Mouse (Mus musculus): ENCODE measurements at regions not wholly inside any gene's neighbourhood (a gene's known extent, or its start where the extent isn't known, plus 50 kb on each side); places are given as distances from the start of the nearest gene placed in this dataset.

- Histone ChIP-seq H3K4me1 (ENCODE audit: control insufficient read depth in 1 of 2, insufficient read depth in 2 of 2, low read length in 2 of 2) (no peaks in the 10 kb centered on the region), H3K79me2 (ENCODE audit: control insufficient read depth, insufficient read depth, low read length, poor library complexity) (no peaks in the 10 kb centered on the region), H3K4me3 (ENCODE audit: control insufficient read depth in 1 of 2, insufficient read depth in 1 of 2, low read depth in 2 of 2, low read length in 2 of 2) (no peak overlapping the region), H3K27me3 (ENCODE audit: control insufficient read depth in 1 of 2, insufficient read depth in 2 of 2, low read length in 2 of 2) (no peaks in the 10 kb centered on the region), H3K9me3 (replicated peaks; ENCODE audit: insufficient read depth, low read length) (no peaks in the 10 kb centered on the region), H3K9ac (ENCODE audit: control insufficient read depth, low read depth, low read length, poor library complexity, severe bottlenecking) (no peak overlapping the region), H3K36me3 (ENCODE audit: control insufficient read depth in 1 of 2, insufficient read depth in 2 of 2, low read length in 2 of 2) (no peaks in the 10 kb centered on the region), H3K27ac (ENCODE audit: control insufficient read depth, low read depth, low read length) (no peak overlapping the region)
- no peak for DNase-seq (ENCODE audit: low read depth, low spot score)
- TF ChIP-seq MYB (IDR thresholded peaks at IDR 0.05; ENCODE audit: low read depth, low read length) (no peak), ETS1 (IDR thresholded peaks at IDR 0.05; ENCODE audit: low read depth, low read length) (no peak), RCOR1 (IDR thresholded peaks at IDR 0.05; ENCODE audit: low read depth, low read length) (no peak), POLR2AphosphoS2 (IDR thresholded peaks at IDR 0.05; ENCODE audit: low read length) (no peak), USF2 (IDR thresholded peaks at IDR 0.05; ENCODE audit: borderline replicate concordance in 1 of 2, insufficient read depth in 1 of 2, low read depth in 1 of 2, low read length in 2 of 2) (no peak), SMC3 (IDR thresholded peaks at IDR 0.05; ENCODE audit: low read depth, low read length) (no peak), BHLHE40 (IDR thresholded peaks at IDR 0.05; ENCODE audit: borderline replicate concordance, low read depth, low read length) (no peak), MEF2A (IDR thresholded peaks at IDR 0.05; ENCODE audit: extremely low read depth, insufficient replicate concordance, low read depth, low read length, poor library complexity, severe bottlenecking) (no peak), MAZ (IDR thresholded peaks at IDR 0.05; ENCODE audit: low read depth, low read length) (no peak), TCF12 (IDR thresholded peaks at IDR 0.05; ENCODE audit: low read depth, low read length) (no peak), MAFK (IDR thresholded peaks at IDR 0.05; ENCODE audit: borderline replicate concordance, low read depth, low read length) (no peak), USF1 (IDR thresholded peaks at IDR 0.05; ENCODE audit: low read depth, low read length) (no peak)
These were observed 102.0 kb upstream of the Far2 start for GRCm38 (mm10) chr6:147944940-147945676.

GRCm38 (mm10) chr6:147947997-147948396, 99.1 kb upstream of the Far2 start:
- Histone ChIP-seq H3K9ac (ENCODE audit: control insufficient read depth, low read depth, low read length, poor library complexity, severe bottlenecking) (no peak overlapping the region), H3K4me1 (ENCODE audit: control insufficient read depth in 1 of 2, insufficient read depth in 2 of 2, low read length in 2 of 2) (no peaks in the 10 kb centered on the region), H3K27ac (ENCODE audit: control insufficient read depth, low read depth, low read length) (no peak overlapping the region), H3K27me3 (ENCODE audit: control insufficient read depth in 1 of 2, insufficient read depth in 2 of 2, low read length in 2 of 2) (no peaks in the 10 kb centered on the region), H3K4me3 (ENCODE audit: control insufficient read depth in 1 of 2, insufficient read depth in 1 of 2, low read depth in 2 of 2, low read length in 2 of 2) (no peak overlapping the region), H3K79me2 (ENCODE audit: control insufficient read depth, insufficient read depth, low read length, poor library complexity) (no peaks in the 10 kb centered on the region), H3K36me3 (ENCODE audit: control insufficient read depth in 1 of 2, insufficient read depth in 2 of 2, low read length in 2 of 2) (no peaks in the 10 kb centered on the region), H3K9me3 (replicated peaks; ENCODE audit: insufficient read depth, low read length) (no peaks in the 10 kb centered on the region)
- no peak for TF ChIP-seq TAL1 (IDR thresholded peaks at IDR 0.05; ENCODE audit: low read length)
- no peak for TF ChIP-seq POLR2AphosphoS5 (IDR thresholded peaks at IDR 0.05; ENCODE audit: borderline replicate concordance, low read depth, low read length)
- no peak for TF ChIP-seq TBP (IDR thresholded peaks at IDR 0.05; ENCODE audit: low read depth, low read length)
- TF ChIP-seq RAD21 (IDR thresholded peaks at IDR 0.05; ENCODE audit: low read depth, low read length) = no peak
- no peak for TF ChIP-seq SIN3A (IDR thresholded peaks at IDR 0.05; ENCODE audit: low read length)
- no peak for TF ChIP-seq E2F4 (IDR thresholded peaks at IDR 0.05; ENCODE audit: borderline replicate concordance, low read depth, low read length)
- no peak for TF ChIP-seq MXI1 (IDR thresholded peaks at IDR 0.05; ENCODE audit: low read depth, low read length)
- no peak for TF ChIP-seq SMC3 (IDR thresholded peaks at IDR 0.05; ENCODE audit: low read depth, low read length)
- TF ChIP-seq ZNF384 (IDR thresholded peaks at IDR 0.05; ENCODE audit: low read depth, low read length) = no peak
- no peak for DNase-seq (ENCODE audit: low read depth, low spot score)
